Mouse (Mus musculus) limb, embryonic 10.5 days (tissue): Measurements from ENCODE around the gene Plxnb2. TPM values are rescaled to one million over a fixed set of nuclear protein-coding genes. Genes with fewer than 3 reads are reported as not detected.

Experiments
- DNase-seq: peaks from one replicate; pipeline ENCODE4 v3.0.0-alpha.2; 2017; ENCODE audit warnings: low spot score
- H3K27ac ChIP-seq: fragments of 300-500 bp; sonication (generic); 2 replicates; pipeline ENCODE4 v1.5.1; 2016; ENCODE audit warnings: mild to moderate bottlenecking
- H3K27me3 ChIP-seq: fragments of 300-500 bp; sonication (generic); 2 replicates; pipeline ENCODE4 v1.6.1; 2016; ENCODE audit warnings: low read depth, mild to moderate bottlenecking; ENCODE audit not compliant: poor library complexity, severe bottlenecking
- H3K36me3 ChIP-seq: fragments of 300-500 bp; sonication (generic); 2 replicates; pipeline ENCODE4 v1.6.1; 2016; ENCODE audit warnings: mild to moderate bottlenecking, moderate library complexity
- H3K4me1 ChIP-seq: fragments of 300-500 bp; sonication (generic); 2 replicates; pipeline ENCODE4 v1.6.1; 2016
- H3K4me3 ChIP-seq: fragments of 300-500 bp; sonication (generic); 2 replicates; pipeline ENCODE4 v1.5.1; 2016; ENCODE audit warnings: mild to moderate bottlenecking, moderate library complexity
- H3K9me3 ChIP-seq: fragments of 300-500 bp; sonication (generic); replicated peaks from 2 replicates; pipeline ENCODE4 v1.6.1; 2016; ENCODE audit warnings: mild to moderate bottlenecking
- WGBS: fragments of 180-500 bp; shearing (Covaris S2); methylation state at CpG from one replicate; pipeline ENCODE4 v1.1.7; 2016; 5-methylcytosine and 5-hydroxymethylcytosine counted together
- polyA plus RNA-seq: library from polyadenylated mRNA; unstranded; fragments of >200 nt; fragmentation: Nextera tagmentation; extraction: Ambion mirVana; gene quantifications from 2 replicates; pipeline ENCODE4 v1.2.1, GENCODE M21; 2016

Gene Plxnb2
- polyA plus RNA-seq, 1 experiment from 2014 or later = 162 TPM

- Histone ChIP-seq H3K36me3 (peaks cover 100% of the 10 kb centered on the region), H3K9me3 (no peaks in the 10 kb centered on the region), H3K27me3 (no peaks in the 10 kb centered on the region), H3K4me3 (no peak overlapping the region), H3K4me1 (no peaks in the 10 kb centered on the region), H3K27ac (no peak overlapping the region)
- no peak for DNase-seq
- 94% methylated on average over 16 of the region's 16 CpGs for WGBS
Observed at GRCm38 (mm10) chr15:89158516-89158915, 22.1 kb downstream of the Plxnb2 start.

- H3K36me3 ChIP-seq = peaks cover 97% of the 10 kb centered on the region
- no peaks in the 10 kb centered on the region for H3K4me1 ChIP-seq
- DNase-seq = peak; percentile 82
- H3K4me3 ChIP-seq = no peak overlapping the region
- no peaks in the 10 kb centered on the region for H3K27me3 ChIP-seq
- H3K27ac ChIP-seq = no peak overlapping the region
- WGBS = 66% methylated on average over 7 of the region's 7 CpGs
- no peaks in the 10 kb centered on the region for H3K9me3 ChIP-seq
Observed at GRCm38 (mm10) chr15:89157954-89158353, 22.6 kb downstream of the Plxnb2 start.

DNA sequence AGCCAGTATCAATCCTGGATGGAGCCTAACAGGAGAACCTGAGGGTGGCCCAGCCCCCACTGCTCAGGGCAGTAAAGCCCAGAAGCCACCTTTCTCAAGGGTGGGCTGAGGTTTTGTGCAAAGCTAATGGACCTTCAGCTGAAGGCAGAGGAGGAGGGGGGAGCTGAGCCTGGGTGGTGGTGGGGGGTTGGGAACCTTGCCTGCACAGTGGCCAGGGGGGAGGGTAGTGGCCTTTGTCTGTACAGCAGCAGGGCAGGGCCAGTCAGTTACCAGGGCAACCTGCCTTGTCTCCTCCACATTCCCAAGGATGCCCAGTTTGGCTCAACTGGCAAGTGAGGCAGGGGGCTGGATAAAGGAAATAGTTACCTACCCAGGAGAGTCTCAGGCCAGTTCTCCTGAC is 28.3 kb downstream of the Plxnb2 start:
- Histone ChIP-seq H3K4me3 (no peak overlapping the region), H3K27ac (peak overlapping the region; percentile 30; the same call in 1 of the 2 replicates), H3K9me3 (no peaks in the 10 kb centered on the region), H3K27me3 (peaks cover 29% of the 10 kb centered on the region), H3K4me1 (peaks cover 43% of the 10 kb centered on the region), H3K36me3 (peaks cover 40% of the 10 kb centered on the region)
- no peak for DNase-seq

- peak; percentile 84 for DNase-seq
- Histone ChIP-seq H3K36me3 (peaks cover 29% of the 10 kb centered on the region), H3K9me3 (no peaks in the 10 kb centered on the region), H3K27ac (peak overlapping the region; percentile 90), H3K4me3 (peak overlapping the region; percentile 79), H3K27me3 (peaks cover 51% of the 10 kb centered on the region), H3K4me1 (peaks cover 61% of the 10 kb centered on the region)
- WGBS = 2% methylated on average over 13 of the region's 13 CpGs
Observed at GRCm38 (mm10) chr15:89150041-89150390, 30.6 kb downstream of the Plxnb2 start.

- DNase-seq = peak; percentile 69
- Histone ChIP-seq H3K27me3 (peaks cover 55% of the 10 kb centered on the region), H3K36me3 (peaks cover 28% of the 10 kb centered on the region), H3K9me3 (no peaks in the 10 kb centered on the region), H3K27ac (peak within 1 kb of the TSS; percentile 90), H3K4me3 (peak within 1 kb of the TSS; percentile 79), H3K4me1 (peaks cover 61% of the 10 kb centered on the region)
- WGBS = under 1% methylated on average over 61 of the region's 61 CpGs
Observed at GRCm38 (mm10) chr15:89149271-89150040, 31.1 kb downstream of the Plxnb2 start, which contains the start of gene Mapk11. Gene Mapk11 (minus strand): TSS chr15:89149628.

DNA sequence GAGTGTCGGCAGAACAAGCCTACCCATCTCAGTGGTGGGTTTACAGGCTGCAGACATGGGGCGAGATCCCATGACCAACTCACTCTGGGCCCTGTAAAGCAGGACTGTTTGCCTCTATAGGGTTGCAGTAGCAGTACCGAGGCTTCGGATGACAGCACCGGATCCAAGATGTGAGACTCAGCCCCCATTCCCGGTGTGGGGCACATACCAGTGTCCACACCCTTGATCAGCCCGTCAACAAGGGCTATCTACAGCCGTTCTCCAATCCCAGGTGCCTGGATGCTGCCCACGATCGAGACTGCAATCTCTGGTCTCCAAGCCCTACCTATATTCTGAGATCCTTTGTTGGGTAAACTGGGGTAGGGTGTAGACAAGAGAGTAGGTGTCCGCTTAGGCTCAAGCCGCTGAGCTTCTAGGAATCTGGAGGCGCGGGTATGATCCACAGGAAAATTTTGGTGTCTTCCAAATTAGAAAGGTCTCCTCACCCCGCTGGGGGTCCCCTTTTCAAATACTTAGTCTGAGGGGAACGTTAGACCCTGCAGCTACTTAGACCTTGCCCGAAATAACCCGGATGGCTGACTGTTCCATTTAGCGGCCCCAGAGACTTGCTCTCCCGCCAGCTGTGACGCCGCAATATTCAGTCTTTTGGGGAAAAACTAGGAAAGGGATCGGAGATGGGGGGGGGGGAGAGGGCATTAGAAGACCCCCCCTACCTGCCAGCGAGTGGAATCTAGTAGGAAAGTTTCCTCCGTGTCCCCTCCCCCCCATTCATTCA is 31.9 kb downstream of the Plxnb2 start:
- peak overlapping the region; percentile 90 for H3K27ac ChIP-seq
- peaks cover 28% of the 10 kb centered on the region for H3K36me3 ChIP-seq
- no peak for DNase-seq
- peak overlapping the region; percentile 79 for H3K4me3 ChIP-seq
- H3K27me3 ChIP-seq = peaks cover 62% of the 10 kb centered on the region
- H3K4me1 ChIP-seq = peaks cover 61% of the 10 kb centered on the region
- no peaks in the 10 kb centered on the region for H3K9me3 ChIP-seq
- 8% methylated on average over 25 of the region's 25 CpGs for WGBS

DNA sequence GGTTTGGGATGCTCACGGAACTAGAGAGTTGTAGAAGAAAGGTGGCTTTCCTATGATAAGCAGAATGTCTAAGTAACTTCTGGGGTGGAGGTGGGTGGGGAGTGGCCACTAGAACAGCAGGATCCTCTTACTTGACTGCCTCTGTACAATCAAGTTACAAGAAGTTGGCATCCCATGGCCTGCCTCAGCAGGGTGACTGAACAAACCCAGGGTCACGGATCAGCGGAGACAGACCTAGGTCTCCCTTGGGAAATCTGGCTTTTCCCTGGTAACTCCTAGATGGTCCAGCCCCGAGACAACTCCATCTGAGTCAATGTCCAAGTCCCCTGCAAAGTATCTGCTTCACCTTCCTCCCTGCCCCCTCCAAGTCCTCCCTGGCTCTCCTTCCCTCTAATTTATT is 32.7 kb downstream of the Plxnb2 start:
- H3K27ac ChIP-seq = no peak overlapping the region
- peak overlapping the region; percentile 79 for H3K4me3 ChIP-seq
- no peak for DNase-seq
- WGBS = 67% methylated on average over 4 of the region's 4 CpGs
- peaks cover 61% of the 10 kb centered on the region for H3K4me1 ChIP-seq
- H3K9me3 ChIP-seq = no peaks in the 10 kb centered on the region
- H3K27me3 ChIP-seq = peaks cover 68% of the 10 kb centered on the region
- H3K36me3 ChIP-seq = peaks cover 31% of the 10 kb centered on the region

GRCm38 (mm10) chr15:89147456-89147855 is 33.1 kb downstream of the Plxnb2 start:
- DNase-seq = no peak
- Histone ChIP-seq H3K4me3 (peak overlapping the region; percentile 79), H3K27me3 (peaks cover 72% of the 10 kb centered on the region), H3K27ac (peak overlapping the region; percentile 80; the same call in 1 of the 2 replicates), H3K4me1 (peaks cover 59% of the 10 kb centered on the region), H3K36me3 (peaks cover 32% of the 10 kb centered on the region), H3K9me3 (no peaks in the 10 kb centered on the region)
- WGBS = 23% methylated on average over 10 of the region's 10 CpGs

- WGBS = 7% methylated on average over 16 of the region's 16 CpGs
Observed at GRCm38 (mm10) chr15:89147024-89147423, 33.6 kb downstream of the Plxnb2 start.

DNA sequence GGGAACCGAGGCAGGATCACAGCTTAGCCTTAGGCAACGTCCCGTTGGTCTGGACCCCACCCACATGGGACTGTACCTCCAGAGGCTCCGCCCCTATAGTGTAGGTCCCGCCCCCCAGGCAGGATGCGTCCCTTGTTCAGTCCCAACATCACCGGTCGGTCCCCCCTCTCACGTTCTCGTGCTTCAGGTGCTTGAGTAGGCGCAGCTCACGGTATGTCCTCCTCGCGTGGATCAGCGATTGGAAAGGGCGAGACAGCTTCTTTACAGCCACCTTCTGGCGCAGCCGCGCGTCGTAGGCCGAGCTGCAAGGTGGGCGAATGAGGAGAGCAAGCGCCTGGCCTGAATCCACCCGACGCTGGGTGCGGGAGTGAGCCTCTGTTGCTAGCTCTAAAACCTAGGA is 34.1 kb downstream of the Plxnb2 start:
- under 1% methylated on average over 27 of the region's 27 CpGs for WGBS
- peaks cover 62% of the 10 kb centered on the region for H3K4me1 ChIP-seq
- peaks cover 80% of the 10 kb centered on the region for H3K27me3 ChIP-seq
- H3K36me3 ChIP-seq = peaks cover 32% of the 10 kb centered on the region
- peak overlapping the region; percentile 80 for H3K27ac ChIP-seq
- no peaks in the 10 kb centered on the region for H3K9me3 ChIP-seq
- peak overlapping the region; percentile 79 for H3K4me3 ChIP-seq
- peak; percentile 68 for DNase-seq

More at GRCm38 (mm10) chr15:89147024-89147423, 33.6 kb downstream of the Plxnb2 start:
- H3K4me1 ChIP-seq = peaks cover 59% of the 10 kb centered on the region
- no peaks in the 10 kb centered on the region for H3K9me3 ChIP-seq
- peak overlapping the region; percentile 80 for H3K27ac ChIP-seq
- no peak for DNase-seq
- peaks cover 76% of the 10 kb centered on the region for H3K27me3 ChIP-seq
- H3K4me3 ChIP-seq = peak overlapping the region; percentile 79
- H3K36me3 ChIP-seq = peaks cover 32% of the 10 kb centered on the region

DNA sequence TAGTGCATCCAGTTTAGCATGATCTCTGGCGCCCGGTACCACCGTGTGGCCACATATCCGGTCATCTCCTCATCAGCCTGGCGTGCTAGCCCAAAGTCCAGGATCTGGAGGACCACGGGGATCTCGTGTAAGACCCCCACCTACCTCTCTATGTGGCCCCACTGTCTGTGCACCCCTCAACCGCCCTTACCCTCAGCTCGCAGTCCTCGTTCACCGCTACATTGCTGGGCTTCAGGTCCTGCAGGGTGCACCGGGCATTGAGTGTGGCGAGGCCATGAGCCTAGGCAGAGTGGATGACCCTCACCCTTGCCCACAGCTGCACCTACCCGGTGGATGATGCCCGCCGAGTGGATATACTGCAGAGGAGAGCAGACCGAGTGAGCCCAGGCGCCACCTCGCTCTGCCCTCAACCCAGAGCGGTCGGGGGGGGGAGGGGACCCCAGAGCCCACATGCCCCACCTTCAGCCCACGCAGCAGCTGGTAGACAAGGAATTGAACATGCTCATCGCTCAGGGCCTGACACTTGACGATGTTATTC is 34.7 kb downstream of the Plxnb2 start:
- Histone ChIP-seq H3K9me3 (no peaks in the 10 kb centered on the region), H3K4me1 (peaks cover 69% of the 10 kb centered on the region), H3K4me3 (peak overlapping the region; percentile 79), H3K36me3 (peaks cover 32% of the 10 kb centered on the region), H3K27ac (peak overlapping the region; percentile 80), H3K27me3 (peaks cover 87% of the 10 kb centered on the region)
- DNase-seq = no peak
- 67% methylated on average over 24 of the region's 24 CpGs for WGBS

DNA sequence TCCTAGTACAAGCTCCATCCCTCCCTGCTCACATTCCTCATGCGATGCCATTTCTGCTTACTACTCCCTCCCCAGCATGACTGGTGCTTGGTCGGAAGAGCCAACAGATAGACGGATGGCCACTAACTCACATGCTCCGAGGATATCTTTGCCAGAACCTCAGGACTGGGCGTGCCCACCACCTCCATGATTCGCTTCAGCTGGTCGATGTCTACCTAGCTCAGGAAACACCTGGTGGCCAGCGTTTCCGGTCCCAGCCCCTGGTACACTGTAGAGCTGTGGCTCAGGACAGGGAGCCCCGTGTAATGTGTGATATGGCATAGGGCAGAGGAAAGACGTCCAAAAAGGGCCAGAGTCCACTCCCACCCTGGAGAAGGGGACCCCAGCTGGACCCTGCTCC is 35.6 kb downstream of the Plxnb2 start:
- Histone ChIP-seq H3K9me3 (no peaks in the 10 kb centered on the region), H3K4me3 (no peak overlapping the region), H3K4me1 (peaks cover 71% of the 10 kb centered on the region), H3K27me3 (peaks cover 92% of the 10 kb centered on the region), H3K36me3 (peaks cover 32% of the 10 kb centered on the region), H3K27ac (no peak overlapping the region)
- WGBS = 88% methylated on average over 11 of the region's 11 CpGs
- no peak for DNase-seq

DNA sequence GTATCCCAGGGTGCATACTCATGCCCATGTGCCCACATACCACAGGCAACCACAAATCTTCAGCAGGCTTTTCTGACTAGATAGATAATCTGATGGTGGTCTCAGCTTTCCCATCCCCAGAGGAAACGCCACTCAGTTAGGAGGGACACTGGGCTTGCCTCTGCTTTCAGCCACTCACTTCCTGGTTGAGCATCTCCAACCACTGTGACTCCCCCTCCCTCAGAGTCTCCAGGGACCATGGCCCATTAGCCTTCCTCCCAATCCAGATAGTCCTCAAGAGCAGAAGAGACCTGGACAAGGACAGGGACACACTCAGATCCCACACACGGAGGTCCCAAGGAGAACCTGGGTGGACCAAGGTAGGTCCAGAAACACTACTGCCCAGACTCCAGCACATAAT is 37.5 kb downstream of the Plxnb2 start:
- DNase-seq = no peak
- Histone ChIP-seq H3K27me3 (peaks cover 85% of the 10 kb centered on the region), H3K27ac (no peak overlapping the region), H3K4me3 (no peak overlapping the region), H3K4me1 (peaks cover 63% of the 10 kb centered on the region), H3K36me3 (peaks cover 35% of the 10 kb centered on the region), H3K9me3 (no peaks in the 10 kb centered on the region)
- WGBS = 78% methylated on average over 2 of the region's 2 CpGs
